Mouse (Mus musculus): ENCODE data around the gene Pafah1b3.
A peak's percentile ranks its signal among the peaks of the same experiment; 100 is the strongest.

Pafah1b3 gene

GRCm38 (mm10) chr7:25275555-25276298 lies 22.1 kb downstream of the Pafah1b3 start:
- Histone ChIP-seq H3K9me3 (ENCODE audit: low read length) (no peaks in the 10 kb centered on the region), H3K27me3 (ENCODE audit: insufficient read depth, low read length) (peaks cover 21% of the 10 kb centered on the region), H3K36me3 (ENCODE audit: insufficient read depth, low read length) (peaks cover 30% of the 10 kb centered on the region), H3K4me3 (replicated peaks; ENCODE audit: low read length) (peak overlapping the region; percentile 57), H3K4me1 (replicated peaks; ENCODE audit: low read depth, low read length) (peaks cover 86% of the 10 kb centered on the region)
- TF ChIP-seq CTCF (conservative IDR thresholded peaks at IDR 0.05; ENCODE audit: low read length) (no peak), POU5F1 (IDR thresholded peaks at IDR 0.05; ENCODE audit: borderline replicate concordance, low read length) (no peak), NANOG (IDR thresholded peaks at IDR 0.05; ENCODE audit: borderline replicate concordance, low read length) (no peak)

GRCm38 (mm10) chr7:25274996-25275395 lies 22.8 kb downstream of the Pafah1b3 start:
- Histone ChIP-seq H3K4me3 (replicated peaks; ENCODE audit: low read length) (no peak overlapping the region), H3K9me3 (ENCODE audit: low read length) (no peaks in the 10 kb centered on the region), H3K36me3 (ENCODE audit: insufficient read depth, low read length) (peaks cover 30% of the 10 kb centered on the region), H3K27me3 (ENCODE audit: insufficient read depth, low read length) (peaks cover 21% of the 10 kb centered on the region), H3K4me1 (replicated peaks; ENCODE audit: low read depth, low read length) (peaks cover 86% of the 10 kb centered on the region)
- TF ChIP-seq NANOG (IDR thresholded peaks at IDR 0.05; ENCODE audit: borderline replicate concordance, low read length) (no peak), POU5F1 (IDR thresholded peaks at IDR 0.05; ENCODE audit: borderline replicate concordance, low read length) (no peak)

GRCm38 (mm10) chr7:25274571-25274970 lies 23.2 kb downstream of the Pafah1b3 start:
- Histone ChIP-seq H3K4me1 (replicated peaks; ENCODE audit: low read depth, low read length) (peaks cover 86% of the 10 kb centered on the region), H3K4me3 (replicated peaks; ENCODE audit: low read length) (no peak overlapping the region), H3K27me3 (ENCODE audit: insufficient read depth, low read length) (peaks cover 21% of the 10 kb centered on the region), H3K36me3 (ENCODE audit: insufficient read depth, low read length) (peaks cover 30% of the 10 kb centered on the region), H3K9me3 (ENCODE audit: low read length) (no peaks in the 10 kb centered on the region)
- no peak for TF ChIP-seq NANOG (IDR thresholded peaks at IDR 0.05; ENCODE audit: borderline replicate concordance, low read length)
- TF ChIP-seq POU5F1 (IDR thresholded peaks at IDR 0.05; ENCODE audit: borderline replicate concordance, low read length) = no peak
- TF ChIP-seq CTCF (conservative IDR thresholded peaks at IDR 0.05; ENCODE audit: low read length) = no peak

DNA sequence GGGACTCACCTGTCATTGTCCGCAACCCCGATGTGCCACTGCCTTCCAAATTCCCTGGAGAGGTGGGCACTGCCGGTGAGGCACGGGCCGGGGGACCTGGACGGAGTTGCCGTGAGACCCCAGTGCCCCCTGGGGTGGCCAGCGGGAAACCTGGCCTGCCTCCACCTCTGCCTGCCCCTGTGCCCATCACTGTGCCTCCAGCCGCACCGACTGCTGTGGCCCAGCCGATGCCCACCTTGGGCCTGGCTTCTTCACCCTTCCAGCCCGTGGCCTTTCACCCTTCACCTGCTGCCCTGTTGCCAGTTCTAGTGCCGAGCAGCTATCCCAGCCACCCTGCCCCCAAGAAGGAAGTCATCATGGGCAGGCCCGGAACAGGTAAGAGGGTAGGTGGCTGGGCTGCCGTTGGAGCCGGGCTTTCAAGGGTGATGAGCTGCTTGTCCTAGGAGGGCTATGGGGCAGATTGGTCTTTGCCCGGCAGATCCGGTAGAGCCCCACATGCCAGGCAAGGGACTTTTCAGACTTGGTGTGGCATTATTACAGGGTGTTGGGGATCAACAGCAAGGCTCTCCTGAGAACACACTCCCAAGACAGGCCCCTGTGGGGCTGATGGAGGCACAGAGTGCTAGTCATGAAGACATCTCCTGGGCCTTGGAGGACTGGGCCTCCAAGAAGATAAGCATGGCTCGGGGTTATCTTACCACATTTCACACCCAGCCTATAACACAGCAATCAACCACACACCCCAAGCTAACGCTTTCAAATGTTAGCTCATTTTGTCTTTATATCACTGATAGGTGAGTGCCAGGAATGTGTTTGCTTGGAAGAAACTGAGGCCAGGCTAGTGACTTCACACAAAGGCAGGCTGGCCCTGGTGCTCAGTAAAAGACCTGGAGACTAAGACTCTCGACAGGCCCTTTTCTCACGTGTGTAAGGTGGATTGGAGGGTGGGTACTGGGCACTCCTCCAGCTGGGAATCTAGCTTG lies 24.2 kb downstream of the Pafah1b3 start:
- Histone ChIP-seq H3K4me3 (replicated peaks; ENCODE audit: low read length) (peak overlapping the region; percentile 72), H3K4me1 (replicated peaks; ENCODE audit: low read depth, low read length) (peaks cover 96% of the 10 kb centered on the region), H3K36me3 (ENCODE audit: insufficient read depth, low read length) (peaks cover 30% of the 10 kb centered on the region), H3K9me3 (ENCODE audit: low read length) (no peaks in the 10 kb centered on the region), H3K27me3 (ENCODE audit: insufficient read depth, low read length) (peaks cover 21% of the 10 kb centered on the region)
- TF ChIP-seq CTCF (conservative IDR thresholded peaks at IDR 0.05; ENCODE audit: low read length) = no peak
- TF ChIP-seq POU5F1 (IDR thresholded peaks at IDR 0.05; ENCODE audit: borderline replicate concordance, low read length) = no peak
- no peak for TF ChIP-seq NANOG (IDR thresholded peaks at IDR 0.05; ENCODE audit: borderline replicate concordance, low read length)

DNA sequence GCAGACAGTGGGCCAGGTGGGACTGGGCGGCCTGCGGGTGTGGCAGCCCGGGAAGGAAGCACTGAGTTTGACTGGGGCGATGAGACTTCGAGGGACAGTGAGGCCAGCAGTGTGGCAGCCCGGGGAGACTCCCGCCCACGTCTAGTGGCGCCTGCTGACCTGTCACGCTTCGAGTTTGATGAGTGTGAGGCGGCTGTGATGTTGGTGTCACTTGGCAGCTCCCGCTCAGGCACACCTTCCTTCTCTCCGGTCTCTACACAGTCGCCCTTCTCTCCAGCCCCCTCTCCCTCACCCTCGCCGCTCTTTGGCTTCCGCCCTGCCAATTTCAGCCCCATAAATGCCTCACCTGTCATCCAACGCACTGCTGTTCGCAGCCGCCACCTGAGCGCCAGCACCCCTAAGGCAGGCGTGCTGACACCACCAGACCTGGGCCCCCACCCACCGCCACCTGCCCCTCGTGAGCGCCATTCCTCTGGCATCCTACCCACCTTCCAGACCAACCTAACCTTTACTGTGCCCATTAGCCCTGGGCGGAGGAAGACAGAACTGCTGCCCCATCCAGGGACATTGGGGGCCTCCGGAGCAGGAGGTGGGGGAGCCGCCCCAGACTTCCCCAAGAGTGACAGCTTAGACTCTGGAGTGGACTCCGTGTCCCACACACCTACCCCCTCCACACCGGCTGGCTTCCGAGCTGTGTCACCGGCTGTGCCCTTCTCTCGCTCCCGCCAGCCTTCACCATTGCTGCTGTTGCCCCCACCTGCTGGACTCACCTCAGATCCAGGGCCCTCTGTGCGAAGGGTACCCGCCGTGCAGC lies 25.1 kb downstream of the Pafah1b3 start:
- TF ChIP-seq POU5F1 (IDR thresholded peaks at IDR 0.05; ENCODE audit: borderline replicate concordance, low read length) (no peak), NANOG (IDR thresholded peaks at IDR 0.05; ENCODE audit: borderline replicate concordance, low read length) (no peak), CTCF (conservative IDR thresholded peaks at IDR 0.05; ENCODE audit: low read length) (no peak)
- H3K9me3 ChIP-seq (ENCODE audit: low read length) = no peaks in the 10 kb centered on the region

DNA sequence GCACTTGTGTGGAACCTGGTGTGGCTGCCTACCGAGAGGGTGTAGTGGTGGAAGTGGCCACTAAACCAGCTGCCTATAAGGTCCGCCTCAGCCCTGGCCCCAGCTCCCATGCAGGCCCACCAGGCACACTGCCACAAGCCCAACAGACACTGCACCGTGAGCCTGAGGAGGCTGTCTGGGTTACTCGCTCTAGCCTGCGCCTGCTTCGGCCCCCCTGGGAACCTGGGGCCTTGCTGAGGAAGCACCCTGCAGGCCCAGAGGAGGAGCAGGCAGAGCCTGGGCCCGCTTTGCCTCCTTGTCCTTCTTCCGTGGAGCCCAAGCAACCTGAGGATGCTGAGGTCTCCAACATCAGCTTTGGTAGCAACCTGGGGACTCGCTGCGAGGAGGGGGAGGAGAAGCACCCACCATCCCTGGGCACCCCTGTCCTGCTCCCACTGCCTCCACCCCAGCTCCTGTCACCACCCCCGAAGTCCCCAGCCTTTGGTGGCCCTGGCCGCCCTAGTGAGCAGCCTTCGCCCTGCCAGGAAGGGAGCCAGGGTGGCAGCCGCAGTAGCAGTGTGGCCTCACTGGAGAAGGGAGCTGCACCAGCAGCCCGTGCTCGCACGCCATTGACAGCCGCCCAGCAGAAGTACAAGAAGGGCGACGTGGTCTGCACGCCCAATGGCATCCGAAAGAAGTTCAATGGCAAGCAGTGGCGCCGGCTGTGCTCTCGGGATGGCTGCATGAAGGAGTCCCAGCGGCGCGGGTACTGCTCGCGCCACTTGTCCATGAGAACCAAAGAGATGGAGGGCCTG lies 25.9 kb downstream of the Pafah1b3 start:
- Histone ChIP-seq H3K4me3 (replicated peaks; ENCODE audit: low read length) (peak overlapping the region; percentile 72), H3K27me3 (ENCODE audit: insufficient read depth, low read length) (peaks cover 21% of the 10 kb centered on the region), H3K4me1 (replicated peaks; ENCODE audit: low read depth, low read length) (peaks cover 88% of the 10 kb centered on the region), H3K9me3 (ENCODE audit: low read length) (no peaks in the 10 kb centered on the region), H3K36me3 (ENCODE audit: insufficient read depth, low read length) (peaks cover 30% of the 10 kb centered on the region)
- no peak for TF ChIP-seq NANOG (IDR thresholded peaks at IDR 0.05; ENCODE audit: borderline replicate concordance, low read length)
- no peak for TF ChIP-seq CTCF (conservative IDR thresholded peaks at IDR 0.05; ENCODE audit: low read length)
- TF ChIP-seq POU5F1 (IDR thresholded peaks at IDR 0.05; ENCODE audit: borderline replicate concordance, low read length) = no peak

More for the DNA sequence above, 25.1 kb downstream of the Pafah1b3 start:
- peaks cover 93% of the 10 kb centered on the region for H3K4me1 ChIP-seq (replicated peaks; ENCODE audit: low read depth, low read length)
- peaks cover 21% of the 10 kb centered on the region for H3K27me3 ChIP-seq (ENCODE audit: insufficient read depth, low read length)
- H3K36me3 ChIP-seq (ENCODE audit: insufficient read depth, low read length) = peaks cover 30% of the 10 kb centered on the region
- H3K4me3 ChIP-seq (replicated peaks; ENCODE audit: low read length) = peak overlapping the region; percentile 72
